Mouse (Mus musculus) 3134 (cell line): ENCODE data around the gene Pla2g3.

ENCODE experiments used
- DNase-seq: peaks from one replicate; pipeline ENCODE4 v3.0.0-alpha.2; 2011; ENCODE audit warnings: low spot score; ENCODE audit not compliant: insufficient read length; ENCODE audit errors: extremely low read depth

Pla2g3 gene

GRCm38 (mm10) chr11:3492748-3493147 lies 4.7 kb downstream of the Pla2g3 start:
- DNase-seq: no peak

GRCm38 (mm10) chr11:3494857-3495256 lies 6.8 kb downstream of the Pla2g3 start:
- DNase-seq: no peak

GRCm38 (mm10) chr11:3495496-3495895 lies 7.4 kb downstream of the Pla2g3 start:
- DNase-seq: no peak

GRCm38 (mm10) chr11:3496756-3497155 lies 8.7 kb downstream of the Pla2g3 start:
- DNase-seq: no peak

GRCm38 (mm10) chr11:3497296-3497695 lies 9.2 kb downstream of the Pla2g3 start:
- DNase-seq: no peak

GRCm38 (mm10) chr11:3502057-3502456 lies 14.0 kb downstream of the Pla2g3 start:
- no peak for DNase-seq

GRCm38 (mm10) chr11:3502459-3503072 lies 14.5 kb downstream of the Pla2g3 start:
- no peak for DNase-seq

GRCm38 (mm10) chr11:3503755-3504693 lies 15.9 kb downstream of the Pla2g3 start:
- DNase-seq: no peak

- no peak for DNase-seq
Observed at GRCm38 (mm10) chr11:3508226-3508625, 20.1 kb downstream of the Pla2g3 start.

GRCm38 (mm10) chr11:3509181-3510085 lies 21.3 kb downstream of the Pla2g3 start:
- no peak for DNase-seq

- no peak for DNase-seq
Observed at GRCm38 (mm10) chr11:3510321-3510720, 22.2 kb downstream of the Pla2g3 start.

- DNase-seq: no peak
Observed at GRCm38 (mm10) chr11:3513291-3513690, 25.2 kb downstream of the Pla2g3 start.

GRCm38 (mm10) chr11:3514529-3515054 lies 26.5 kb downstream of the Pla2g3 start, which contains the start of gene Selenom:
TSS of gene Selenom (plus strand) at chr11:3514684.
- DNase-seq: peak; percentile 88

- DNase-seq: no peak
Observed at GRCm38 (mm10) chr11:3515216-3515615, 27.1 kb downstream of the Pla2g3 start.

- no peak for DNase-seq
Observed at GRCm38 (mm10) chr11:3515637-3516036, 27.6 kb downstream of the Pla2g3 start.

- no peak for DNase-seq
Observed at GRCm38 (mm10) chr11:3516121-3516520, 28.0 kb downstream of the Pla2g3 start.

- no peak for DNase-seq
Observed at GRCm38 (mm10) chr11:3516859-3517845, 29.1 kb downstream of the Pla2g3 start.

GRCm38 (mm10) chr11:3517846-3518732 lies 30.0 kb downstream of the Pla2g3 start:
- DNase-seq: no peak
